ENCODE assay signal across 13 mouse cellular contexts in genomic region chr8:95901864-95902263, GRCm38 (mm10). TPM values are rescaled to one million over a fixed set of nuclear protein-coding genes. Genes with fewer than 3 reads are reported as not detected.
A peak's percentile ranks its signal among the peaks of the same experiment; 100 is the strongest.
DNase-seq lines count a peak whose midpoint lies in the region; ATAC-seq lines count a peak whose summit lies in the region.
"Had no signal": no experiment of that assay in that cellular context is flagged by ENCODE, and none has a peak within 500 bp of the region (broad histone marks: within the 10 kb centered on the region; RNA-seq: fewer than 3 reads in every experiment).

No protein-coding gene starts in this region.

- peak; percentile 88 for DNase-seq in ZHBTc4 (ENCODE audit: low read depth, low spot score)
- DNase-seq in embryo, embryonic 9.5 days (ENCODE audit: extremely low spot score): peak; percentile 50
- DNase-seq in urinary bladder, postnatal 36 days (ENCODE audit: low spot score in 2 of 2): no peak
- DNase-seq in left cerebral cortex, postnatal 14 days (ENCODE audit: low spot score in 2 of 2): no peak
- DNase-seq in frontal cortex, adult 2 months (ENCODE audit: extremely low spot score in 1 of 2, low spot score in 1 of 2): no peak

- peak; percentile 19; the same call in 1 of the 2 replicates for ATAC-seq in liver, embryonic 16.5 days (ENCODE audit: low read depth)
- ATAC-seq in liver, embryonic 12.5 days: no peak
- peak; percentile 37; the same call in 1 of the 2 replicates for ATAC-seq in megakaryocyte-erythroid progenitor cell, adult 5-6 weeks (replicated peaks; ENCODE audit: low FRiP score, low TSS enrichment, poor library complexity, severe bottlenecking)

- no peak overlapping the region for H3K4me2 ChIP-seq in liver, embryonic 16.5 days (ENCODE audit: low read depth, low read length)
- no peak overlapping the region for H3K4me2 ChIP-seq in liver, embryonic 12.5 days
- H3K4me2 ChIP-seq: heart, embryonic 11.5 days; hindbrain, embryonic 15.5 days had no signal

- no peaks in the 10 kb centered on the region for H3K4me1 ChIP-seq in liver, embryonic 16.5 days (ENCODE audit: control insufficient read depth, low read depth, low read length)
- H3K4me1 ChIP-seq in liver, embryonic 12.5 days: no peaks in the 10 kb centered on the region
- H3K4me1 ChIP-seq: hindbrain, embryonic 15.5 days had no signal

- no peaks in the 10 kb centered on the region for H3K9me3 ChIP-seq in liver, embryonic 16.5 days (replicated peaks; ENCODE audit: control insufficient read depth, low read length)
- no peaks in the 10 kb centered on the region for H3K9me3 ChIP-seq in liver, embryonic 12.5 days (replicated peaks)
- H3K9me3 ChIP-seq: G1E; hindbrain, embryonic 15.5 days; limb, embryonic 10.5 days had no signal

- WGBS in liver, embryonic 16.5 days (ENCODE audit: insufficient replicate concordance): 36% methylated on average over 7 of the region's 7 CpGs
- 34% methylated on average over 7 of the region's 7 CpGs for WGBS in liver, embryonic 12.5 days (ENCODE audit: insufficient replicate concordance)

- no peak overlapping the region for H3K4me3 ChIP-seq in liver, embryonic 16.5 days (ENCODE audit: low read depth, low read length)
- H3K4me3 ChIP-seq in liver, embryonic 12.5 days: no peak overlapping the region
- H3K4me3 ChIP-seq: hindbrain, embryonic 15.5 days; limb, embryonic 10.5 days had no signal

- no peak overlapping the region for H3K9ac ChIP-seq in liver, embryonic 16.5 days (ENCODE audit: low read depth, low read length)
- no peak overlapping the region for H3K9ac ChIP-seq in liver, embryonic 12.5 days
- H3K9ac ChIP-seq: hindbrain, embryonic 15.5 days had no signal

- no peaks in the 10 kb centered on the region for H3K27me3 ChIP-seq in liver, embryonic 16.5 days (ENCODE audit: control insufficient read depth, insufficient read depth, low read depth, low read length)
- no peaks in the 10 kb centered on the region for H3K27me3 ChIP-seq in liver, embryonic 12.5 days (replicated peaks)
- H3K27me3 ChIP-seq: hindbrain, embryonic 15.5 days had no signal

- no peaks in the 10 kb centered on the region for H3K36me3 ChIP-seq in liver, embryonic 16.5 days (ENCODE audit: control insufficient read depth, insufficient read depth)
- no peaks in the 10 kb centered on the region for H3K36me3 ChIP-seq in liver, embryonic 12.5 days
- H3K36me3 ChIP-seq: G1E; hindbrain, embryonic 15.5 days; limb, embryonic 10.5 days had no signal

- intact Hi-C loops in left cerebral cortex, postnatal 14 days (cut with DNase I): no loop called here

- H3K27ac ChIP-seq in liver, embryonic 16.5 days (ENCODE audit: low read length): no peak overlapping the region
- H3K27ac ChIP-seq in liver, embryonic 12.5 days: no peak overlapping the region
- H3K27ac ChIP-seq: hindbrain, embryonic 15.5 days; limb, embryonic 10.5 days; macrophage had no signal

RNA-seq across cellular contexts. Expression of gene Got2, which starts 13.5 kb away (rescaled TPM):
- polyA plus RNA-seq in liver, embryonic 16.5 days (2015; fragmentation: Nextera tagmentation; extraction: Ambion mirVana): 254 and 279 TPM in 2 replicates
- 203 and 223 TPM in 2 replicates for polyA plus RNA-seq in liver, embryonic 12.5 days (2016; fragmentation: Nextera tagmentation; extraction: Ambion mirVana)
- total RNA-seq in megakaryocyte-erythroid progenitor cell, adult 5-6 weeks (2014; fragmentation: Nextera tagmentation): 209 and 215 TPM in 2 replicates
- total RNA-seq in megakaryocyte-erythroid progenitor cell, adult 5-6 weeks (2017): 106 and 141 TPM in 2 replicates
- total RNA-seq in left cerebral cortex, postnatal 14 days (2021): 100 to 1,000 TPM; 239 to 242 TPM
- polyA plus RNA-seq in frontal cortex, adult 2 months (2012; rRNA removed): 202 and 213 TPM in 2 replicates

RNA-seq across cellular contexts. Expression of gene Slc38a7, which starts 48.5 kb away (rescaled TPM):
- 7.8 and 9.8 TPM in 2 replicates for polyA plus RNA-seq in liver, embryonic 16.5 days (2015; fragmentation: Nextera tagmentation; extraction: Ambion mirVana)
- 9.7 and 10.3 TPM in 2 replicates for polyA plus RNA-seq in liver, embryonic 12.5 days (2016; fragmentation: Nextera tagmentation; extraction: Ambion mirVana)
- 10.0 and 13.4 TPM in 2 replicates for total RNA-seq in megakaryocyte-erythroid progenitor cell, adult 5-6 weeks (2014; fragmentation: Nextera tagmentation)
- 6.2 and 13.1 TPM in 2 replicates for total RNA-seq in megakaryocyte-erythroid progenitor cell, adult 5-6 weeks (2017)
- total RNA-seq in left cerebral cortex, postnatal 14 days (2021): 10 to 100 TPM; 29.8 to 32.0 TPM
- polyA plus RNA-seq in frontal cortex, adult 2 months (2012; rRNA removed): 27.6 and 28.9 TPM in 2 replicates

Comparison
In these comparisons a context has a peak if more than half of its experiments do, and no peak if none do; other contexts are left out.
1. DNase-seq: peak in ZHBTc4 (single experiment) and embryo, embryonic 9.5 days (single experiment); none in urinary bladder, postnatal 36 days (0 of 2), left cerebral cortex, postnatal 14 days (0 of 2) and frontal cortex, adult 2 months (0 of 2).